Mouse (Mus musculus) natural killer cell, adult 2 months (primary cell): Measurements from ENCODE around the gene Gm9918.
"Not testable (repeated sequence)": the region's sequence is repeated elsewhere in the genome, so short reads cannot be mapped to it uniquely, and the experiment has no call there.

Experiments used
- DNase-seq, 2 experiments: peaks; one replicate each; pipeline ENCODE4 v3.0.0; 2022; ENCODE audit warnings: low spot score in 2 of 2

The Gm9918 gene

DNA sequence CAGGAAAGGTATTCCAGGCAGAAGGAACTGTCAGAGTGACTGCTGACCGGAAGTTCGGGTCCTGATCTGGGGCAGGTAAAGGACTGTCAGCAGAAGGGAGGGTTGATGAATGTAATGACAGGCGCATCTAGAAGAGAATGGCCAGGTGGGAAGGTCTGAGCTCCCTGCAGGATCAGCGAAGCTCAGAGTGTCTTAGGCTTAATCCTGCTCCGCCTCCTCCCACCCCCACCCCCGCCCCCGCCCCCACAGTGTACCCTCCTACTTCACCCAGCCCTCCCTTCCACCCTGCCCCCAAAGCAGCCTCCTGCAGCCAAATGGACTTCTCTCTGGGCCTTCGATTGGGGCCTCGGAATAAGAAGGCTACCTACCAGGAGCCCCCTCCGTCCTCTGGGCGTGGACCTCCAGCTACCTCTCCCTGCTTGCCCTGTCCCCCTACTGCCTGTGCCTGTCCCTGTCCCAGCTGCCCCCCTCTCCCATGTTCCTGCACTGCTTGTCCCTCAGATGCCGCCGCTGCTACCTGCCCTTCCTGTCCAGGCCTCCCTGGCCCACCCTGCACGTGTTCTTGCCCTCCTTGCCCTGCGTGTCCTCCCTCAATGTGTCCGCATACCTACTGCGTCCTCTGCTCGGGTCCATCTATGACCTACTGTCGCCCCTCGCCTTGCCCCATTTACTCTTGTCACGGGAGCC, at the start of gene Gm9918:
TSS of gene Gm9918 (plus strand) at position 290 of the 687 bp plus-strand sequence.
- no peak for DNase-seq

DNA sequence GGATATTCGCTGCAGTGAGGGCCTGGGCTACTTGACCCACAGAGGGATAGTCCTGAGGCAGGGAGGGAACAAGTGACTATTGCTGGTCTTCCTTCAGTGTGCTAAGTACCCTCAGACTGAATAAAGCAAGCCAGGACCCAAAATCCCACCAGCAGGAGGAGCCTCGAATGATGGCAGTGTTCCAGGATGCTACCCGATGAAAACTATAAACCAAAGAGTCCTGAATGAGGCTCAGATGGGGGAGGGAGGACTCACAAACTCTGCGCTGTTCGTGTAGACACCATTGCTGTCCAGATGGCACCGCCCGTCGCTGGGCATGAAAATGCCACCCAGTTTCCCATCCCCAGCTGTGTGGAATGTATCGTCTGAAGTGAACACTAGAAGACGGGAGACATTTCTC, 48.0 kb upstream of the Gm9918 start:
- DNase-seq: no peak

DNA sequence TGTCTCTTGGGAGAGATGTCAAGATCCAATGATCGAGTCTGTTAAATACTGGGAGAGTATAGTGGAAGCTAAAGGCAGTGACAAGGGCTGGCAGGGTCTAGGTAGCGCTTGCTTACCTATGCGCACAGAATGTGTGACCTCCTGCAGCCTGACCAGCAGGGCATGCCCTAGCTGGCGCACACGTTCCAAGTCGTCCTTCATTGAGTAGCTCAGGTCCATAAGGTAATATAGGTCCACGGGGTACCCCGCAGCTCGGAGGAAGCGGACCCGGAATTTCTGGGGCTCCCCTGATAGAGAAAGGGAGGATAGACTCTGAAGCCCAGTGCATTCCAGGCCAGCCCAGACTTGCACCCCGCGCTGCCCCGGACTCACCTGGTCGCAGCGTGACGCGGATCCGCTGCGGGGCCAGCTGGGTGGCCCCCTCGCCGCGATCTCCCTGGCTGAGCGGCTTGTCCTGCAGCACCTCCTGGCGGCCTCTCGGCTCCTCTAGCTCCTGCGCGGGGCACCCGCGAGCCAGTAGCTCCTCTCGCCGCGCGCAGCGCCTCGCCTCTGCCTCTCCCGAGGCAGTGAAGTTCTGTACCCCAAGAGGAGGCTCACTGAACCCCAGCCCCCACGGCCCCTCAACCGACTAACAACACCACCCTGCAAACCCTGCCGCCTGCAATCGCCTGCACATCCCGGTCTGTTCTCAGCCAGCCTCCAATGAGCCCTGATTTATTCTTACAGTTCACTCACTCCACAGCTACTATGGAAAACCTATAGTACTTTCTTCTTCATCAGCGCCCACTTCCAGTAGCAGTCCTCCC, 46.0 kb upstream of the Gm9918 start:
- DNase-seq: peak; percentile 64 to 83

DNA sequence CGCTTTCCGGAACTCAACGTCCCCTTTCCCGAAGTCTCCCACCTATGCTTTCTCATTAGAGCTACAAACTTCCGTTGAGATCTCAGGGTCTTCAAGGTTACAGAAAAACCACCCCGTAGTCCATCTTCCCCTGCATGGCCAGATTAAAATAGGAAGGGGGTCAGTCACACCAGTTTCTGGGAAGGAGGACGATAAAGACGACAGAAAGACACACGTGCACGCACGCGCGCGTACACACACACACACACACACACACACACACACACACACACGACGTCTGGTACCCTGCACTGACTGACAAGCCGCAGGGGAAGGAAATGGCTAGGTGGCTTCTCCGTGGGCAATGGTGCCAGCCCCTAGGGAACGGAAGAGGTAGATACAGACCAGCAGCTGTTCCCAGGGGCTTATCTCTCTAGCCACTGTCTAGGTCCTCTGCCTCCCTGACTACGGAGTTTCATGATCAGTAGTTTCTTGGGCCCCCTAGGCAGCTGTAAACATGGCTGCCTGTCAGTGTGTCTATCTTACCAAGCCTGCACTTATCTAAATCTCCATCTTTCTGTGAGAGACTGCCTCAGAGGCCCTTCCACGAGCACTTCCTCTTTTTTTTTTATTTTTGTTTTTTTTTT, 45.3 kb upstream of the Gm9918 start:
- peak; percentile 79 to 85 for DNase-seq

DNA sequence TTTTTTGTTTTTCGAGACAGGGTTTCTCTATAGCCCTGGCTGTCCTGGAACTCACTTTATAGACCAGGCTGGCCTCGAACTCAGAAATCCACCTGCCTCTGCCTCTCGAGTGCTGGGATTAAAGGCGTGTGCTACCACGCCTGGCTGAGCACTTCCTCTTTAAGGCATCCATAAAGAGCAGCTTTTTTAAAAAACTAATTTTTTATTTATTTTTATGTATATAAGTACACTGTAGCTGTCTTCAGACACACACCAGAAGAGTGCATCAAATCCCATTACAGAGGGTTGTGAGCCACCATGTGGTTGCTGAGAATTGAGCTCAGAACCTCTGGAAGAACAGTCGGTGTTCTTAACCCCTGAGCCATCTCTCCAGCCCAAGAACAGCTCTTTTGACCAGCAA, 44.7 kb upstream of the Gm9918 start:
- not testable (repeated sequence) for DNase-seq

DNA sequence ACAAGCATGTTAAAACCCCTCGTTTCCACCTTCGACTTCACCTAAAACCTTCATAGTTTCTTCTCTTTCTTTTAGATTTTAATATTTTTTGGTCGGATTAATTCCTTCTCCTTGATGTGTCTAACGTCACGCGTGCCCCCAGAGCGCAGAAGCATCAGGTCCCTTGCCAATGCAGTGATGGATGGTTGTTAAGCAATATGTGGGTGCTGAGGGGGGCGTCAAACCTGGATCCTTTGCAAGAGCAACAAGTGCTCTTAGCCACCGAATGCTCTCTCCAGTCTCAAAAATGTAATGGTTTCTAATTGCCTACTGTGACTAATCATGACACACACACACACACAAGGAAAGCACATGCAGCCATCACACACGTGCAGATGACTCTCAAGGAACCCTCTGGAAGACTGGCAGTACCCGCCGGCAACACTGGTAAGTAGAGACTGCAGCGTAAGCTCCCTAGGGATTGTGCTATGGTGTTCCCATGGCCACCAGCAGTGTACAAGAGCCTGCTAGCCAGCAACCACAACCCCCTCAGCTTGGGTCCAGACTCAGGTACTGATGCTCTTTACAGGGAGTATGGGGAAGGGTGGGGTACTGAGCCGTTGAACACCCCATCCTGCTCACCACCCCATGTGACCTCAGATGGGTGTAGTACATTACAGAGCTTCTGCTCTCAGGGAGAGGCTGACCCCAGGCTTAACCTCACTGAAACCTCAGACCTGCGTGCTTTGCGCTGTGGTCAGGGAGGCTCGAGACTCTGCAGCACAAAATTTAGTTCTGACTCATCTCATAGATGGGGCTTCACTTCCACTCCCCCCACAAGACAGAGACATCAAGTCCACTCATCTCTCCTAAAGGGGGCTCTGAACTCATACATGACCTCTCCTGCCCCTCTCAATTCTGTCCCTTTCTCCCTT, 39.7 kb upstream of the Gm9918 start:
- peak; percentile 71 to 85 for DNase-seq

DNA sequence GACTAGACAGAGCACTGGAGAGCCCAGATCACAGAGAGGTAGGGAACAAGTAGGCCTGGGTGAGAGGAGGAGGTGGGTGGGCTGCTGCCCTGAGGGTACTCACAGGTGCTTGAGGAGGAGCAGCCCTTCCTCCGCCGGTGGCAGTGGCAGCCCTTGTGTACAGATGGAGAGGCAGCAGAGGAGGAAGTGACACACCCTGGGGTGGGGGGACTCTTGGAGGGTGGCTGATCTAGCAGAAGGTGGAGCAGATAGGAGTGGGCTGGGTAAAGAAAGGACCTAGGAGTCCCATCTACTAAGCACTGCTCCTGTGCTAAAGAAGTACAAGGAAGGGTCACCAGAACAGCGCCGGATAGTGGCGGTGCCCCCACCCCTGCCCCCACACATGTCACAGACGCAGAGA, 38.6 kb upstream of the Gm9918 start, which contains the start of gene Itgb7:
TSS of gene Itgb7 (minus strand) at position 197 of the 400 bp plus-strand sequence.
- peak; percentile 46 to 56 for DNase-seq

DNA sequence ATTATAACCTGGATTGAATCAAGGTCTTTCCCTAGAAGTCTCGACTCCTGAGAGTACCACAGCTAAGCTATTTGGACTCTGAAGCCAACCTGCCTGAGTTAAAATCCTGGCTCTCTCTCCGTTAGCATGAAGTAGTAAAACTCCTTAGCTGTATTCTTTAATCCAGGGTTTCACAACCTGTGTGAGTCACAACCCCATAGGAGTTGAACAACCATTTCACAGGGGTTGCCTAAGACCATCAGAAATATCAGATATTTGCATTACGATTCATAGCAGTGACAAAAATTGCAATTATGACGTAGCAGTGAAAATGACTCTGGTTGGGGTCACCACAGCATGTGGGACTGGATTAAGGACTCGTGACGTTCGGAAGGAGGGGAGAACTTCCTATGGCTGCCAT, 37.6 kb upstream of the Gm9918 start:
- no peak for DNase-seq

DNA sequence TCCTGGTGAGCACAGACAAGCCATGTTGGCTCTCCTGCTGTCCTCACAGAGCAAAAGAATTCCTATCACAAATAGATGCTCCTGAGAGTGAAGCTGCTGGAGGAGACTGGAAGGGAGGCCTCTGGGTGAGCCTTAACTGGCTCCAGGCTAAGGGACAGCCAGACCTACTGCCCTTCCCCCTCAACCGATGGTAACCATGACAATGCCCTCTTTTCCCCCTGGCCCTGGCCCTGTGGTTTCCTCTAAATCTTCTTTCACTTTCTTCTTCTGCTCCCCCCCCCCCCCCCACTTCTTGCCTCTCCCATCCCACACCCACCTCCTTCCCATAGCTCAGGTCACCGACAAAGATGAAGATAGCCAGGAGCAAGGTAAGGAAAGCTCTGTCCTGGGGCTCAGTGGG, 36.5 kb upstream of the Gm9918 start:
- peak in 1 of 2 experiments; percentile 53 for DNase-seq

DNA sequence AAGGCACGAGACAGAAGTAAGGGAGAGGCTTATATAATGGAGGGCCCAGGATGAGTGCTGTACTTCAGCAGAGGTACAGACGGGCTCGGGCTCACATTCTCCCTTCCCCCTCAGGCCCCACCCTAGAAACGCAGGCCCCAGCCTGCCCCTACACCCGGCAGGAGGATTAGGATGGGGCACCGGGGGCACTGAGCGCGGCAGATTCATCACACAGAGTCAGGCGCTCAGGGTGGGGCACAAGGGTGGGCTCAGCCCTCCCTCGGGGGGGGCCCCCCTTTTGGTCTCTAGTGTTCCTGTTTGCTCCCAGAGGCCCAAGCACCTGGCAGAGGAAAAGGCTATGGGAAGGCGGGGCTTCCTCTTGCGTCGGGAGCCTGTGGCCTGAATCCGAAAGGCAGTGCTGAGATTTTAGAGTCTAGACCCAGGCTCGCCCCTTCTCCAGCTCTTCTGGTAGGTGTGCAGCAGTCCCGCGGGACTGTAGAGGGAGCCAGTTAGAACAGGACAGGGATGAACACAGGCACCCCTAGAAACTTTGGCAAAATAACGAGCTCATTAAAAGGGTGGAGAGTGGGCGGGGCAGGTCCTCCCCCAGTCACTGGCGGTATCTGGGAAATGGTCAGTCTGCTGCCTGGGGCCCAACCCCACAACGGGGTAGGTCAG, 34.9 kb upstream of the Gm9918 start:
- no peak for DNase-seq

DNA sequence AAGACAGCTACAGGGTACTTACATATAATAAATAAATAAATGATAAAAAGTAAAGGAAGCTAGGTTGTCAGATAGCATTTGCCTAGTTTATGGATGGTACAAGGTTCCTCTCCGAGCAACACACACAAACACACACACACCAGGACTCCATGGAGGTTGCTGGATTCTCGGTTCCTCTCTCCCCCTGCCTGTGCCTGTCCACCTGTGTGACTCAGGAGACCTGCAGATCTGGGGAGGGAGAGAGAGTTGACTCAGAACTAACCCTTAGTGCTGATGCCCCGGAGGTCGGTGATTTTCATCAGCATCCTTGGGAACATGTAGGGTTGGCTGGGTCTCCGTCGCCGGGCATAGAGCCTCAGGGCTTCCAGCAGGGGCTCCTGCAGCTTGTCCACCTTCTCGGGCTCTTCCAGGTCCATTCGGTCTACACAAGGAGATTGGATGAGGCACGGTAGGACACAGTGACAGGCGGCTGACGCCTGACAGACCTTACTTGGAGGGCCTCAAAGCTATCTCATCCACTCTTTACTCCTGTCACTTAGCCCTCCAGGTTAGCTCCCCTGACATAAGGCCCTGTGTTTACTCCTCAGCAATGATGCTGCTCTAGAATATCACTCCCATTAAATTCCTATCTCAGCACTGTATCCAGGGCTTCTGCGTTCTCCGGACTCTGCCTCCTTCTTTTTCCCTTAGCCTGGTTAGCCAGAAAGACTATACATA, 31.7 kb upstream of the Gm9918 start:
- DNase-seq: no peak

DNA sequence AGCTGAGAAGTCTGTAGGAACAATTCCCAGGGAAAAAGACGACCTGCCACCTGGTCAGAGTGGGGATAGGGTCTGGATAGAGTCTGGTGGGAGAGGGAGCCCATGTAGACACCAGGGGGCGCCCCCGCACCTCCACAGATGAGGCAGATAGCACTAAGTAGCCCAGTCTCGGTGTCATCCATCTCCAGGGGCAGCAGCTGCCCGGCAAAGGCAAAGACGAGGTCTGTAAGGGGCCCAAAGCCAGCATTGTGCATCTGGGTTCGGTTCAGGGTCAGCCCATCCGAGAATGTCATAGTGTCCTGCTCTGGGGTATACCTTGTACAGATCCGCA, 31.1 kb upstream of the Gm9918 start:
- DNase-seq: peak; percentile 74 to 83

DNA sequence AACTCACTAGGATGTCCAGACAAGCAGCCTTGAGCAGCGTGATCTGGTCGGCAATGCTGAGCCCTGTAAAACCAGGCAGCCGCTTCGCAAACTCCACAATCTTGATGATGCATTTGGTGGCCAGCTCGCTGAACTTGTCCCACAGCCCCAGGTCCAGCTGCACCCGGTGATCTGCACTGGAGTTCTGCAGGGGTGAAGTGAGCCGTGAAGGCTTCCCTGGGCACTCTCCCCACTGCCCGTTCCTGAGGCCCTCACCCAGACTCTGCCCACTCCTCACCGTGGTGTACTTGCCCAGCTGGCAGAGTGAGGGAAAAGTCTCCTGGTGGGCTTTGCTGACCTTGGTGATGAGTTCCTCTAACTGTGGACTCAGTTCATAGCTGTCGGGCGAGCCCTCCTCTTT, 30.5 kb upstream of the Gm9918 start:
- DNase-seq: no peak

DNA sequence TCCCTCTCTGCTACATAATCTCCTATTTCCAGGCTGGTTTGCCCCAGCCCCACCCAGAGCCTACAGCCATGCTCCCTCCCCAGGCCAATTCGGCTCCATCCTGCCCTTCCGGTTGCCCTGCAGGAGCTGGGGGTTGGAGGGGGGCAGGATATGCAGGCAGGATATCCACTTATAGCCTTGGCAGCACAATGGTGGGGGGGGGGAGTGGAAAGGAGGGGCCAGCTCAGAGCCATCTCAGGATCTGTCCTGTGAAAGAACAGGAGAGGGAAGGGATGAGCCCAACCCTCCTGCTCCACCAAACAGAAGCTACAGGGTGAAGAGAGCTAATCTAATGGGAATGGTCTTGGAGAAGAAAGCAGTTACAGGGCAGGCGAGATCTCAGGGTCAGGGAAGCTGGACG, 29.8 kb upstream of the Gm9918 start:
- DNase-seq: no peak

DNA sequence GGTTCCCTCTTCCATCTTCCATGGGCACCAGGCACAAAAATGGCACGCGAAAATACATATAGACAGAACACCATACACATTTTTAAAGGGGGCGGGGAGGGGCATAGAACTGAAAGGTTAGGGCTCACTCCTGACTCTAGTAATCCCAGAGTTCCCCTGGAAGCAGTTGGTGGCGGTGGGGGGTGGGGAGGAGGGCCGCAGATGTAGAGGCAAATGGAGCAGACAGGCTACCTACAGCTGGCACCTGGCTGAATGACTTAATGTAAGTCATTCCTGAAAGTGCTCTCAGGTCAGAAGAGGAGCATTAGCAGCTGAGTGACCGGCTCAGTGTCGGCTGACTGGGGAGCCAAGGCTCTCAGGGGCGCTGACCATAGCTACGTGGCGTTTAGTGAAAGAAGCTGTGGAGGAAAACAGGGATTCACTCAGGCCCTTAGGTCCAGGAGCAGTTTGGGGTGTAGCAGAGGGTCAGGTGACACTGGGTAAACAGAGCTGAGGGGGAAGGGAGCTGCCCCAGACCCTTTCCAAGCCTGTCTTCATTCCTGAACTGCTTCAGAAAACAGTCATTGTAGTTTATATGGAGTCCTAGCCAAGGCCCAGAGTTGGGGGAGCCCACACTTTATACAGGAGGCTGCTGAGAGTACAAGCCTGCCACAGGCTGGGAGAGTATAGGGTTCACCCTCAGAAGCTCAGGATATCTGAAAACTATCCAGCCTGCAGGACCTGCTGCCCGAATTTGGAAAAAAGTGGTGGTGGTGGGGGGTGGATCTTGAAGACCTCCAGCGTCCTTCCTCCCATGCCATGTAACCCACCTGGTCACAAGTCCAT, 27.7 kb upstream of the Gm9918 start:
- no peak for DNase-seq

DNA sequence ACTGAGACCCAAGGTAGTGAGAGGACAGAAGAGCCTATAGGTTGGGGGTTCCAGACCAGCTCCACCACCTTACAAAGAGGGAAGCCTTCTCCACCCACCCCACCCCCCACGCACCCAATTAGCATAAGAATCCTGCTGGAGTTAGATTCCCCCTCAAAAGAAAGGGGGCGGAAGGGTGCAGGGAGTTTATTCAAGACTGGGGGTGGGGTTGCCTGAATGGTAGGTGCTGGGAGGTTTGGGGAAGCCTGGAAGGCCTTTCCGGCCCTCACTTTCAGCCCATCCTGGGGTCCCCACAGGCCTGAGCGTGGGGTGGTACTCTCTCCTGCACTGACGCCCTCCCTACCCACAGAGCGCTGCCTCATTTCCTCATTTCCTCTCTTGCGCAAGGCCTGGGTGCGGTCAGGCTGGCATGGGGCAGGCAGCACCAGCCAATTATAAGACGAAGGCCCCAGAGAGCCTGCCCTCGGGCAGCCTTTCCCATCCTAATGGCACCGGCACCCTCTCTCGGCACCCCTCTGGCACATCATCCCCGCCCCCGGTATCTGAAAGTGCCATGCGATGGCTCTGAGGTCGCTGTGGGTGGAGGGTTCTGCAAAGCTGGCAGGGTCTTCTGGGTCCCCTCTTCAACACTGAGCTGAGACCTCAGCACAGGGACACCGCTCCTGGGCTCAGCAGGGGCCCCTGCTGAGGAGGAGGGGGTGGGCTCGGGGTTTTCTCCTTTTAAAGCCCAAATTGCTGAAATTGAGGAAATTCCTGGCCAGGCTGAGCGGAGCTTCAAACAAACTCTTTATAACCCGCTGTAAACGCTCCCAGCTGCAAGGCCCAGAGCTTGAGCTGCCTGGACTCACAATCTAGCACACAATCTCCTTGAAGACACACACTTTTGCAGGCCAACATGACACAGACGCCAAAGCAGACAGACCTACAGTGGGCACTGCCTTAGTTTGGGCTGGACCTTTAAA, 26.9 kb upstream of the Gm9918 start:
- DNase-seq: peak; percentile 53 to 62

DNA sequence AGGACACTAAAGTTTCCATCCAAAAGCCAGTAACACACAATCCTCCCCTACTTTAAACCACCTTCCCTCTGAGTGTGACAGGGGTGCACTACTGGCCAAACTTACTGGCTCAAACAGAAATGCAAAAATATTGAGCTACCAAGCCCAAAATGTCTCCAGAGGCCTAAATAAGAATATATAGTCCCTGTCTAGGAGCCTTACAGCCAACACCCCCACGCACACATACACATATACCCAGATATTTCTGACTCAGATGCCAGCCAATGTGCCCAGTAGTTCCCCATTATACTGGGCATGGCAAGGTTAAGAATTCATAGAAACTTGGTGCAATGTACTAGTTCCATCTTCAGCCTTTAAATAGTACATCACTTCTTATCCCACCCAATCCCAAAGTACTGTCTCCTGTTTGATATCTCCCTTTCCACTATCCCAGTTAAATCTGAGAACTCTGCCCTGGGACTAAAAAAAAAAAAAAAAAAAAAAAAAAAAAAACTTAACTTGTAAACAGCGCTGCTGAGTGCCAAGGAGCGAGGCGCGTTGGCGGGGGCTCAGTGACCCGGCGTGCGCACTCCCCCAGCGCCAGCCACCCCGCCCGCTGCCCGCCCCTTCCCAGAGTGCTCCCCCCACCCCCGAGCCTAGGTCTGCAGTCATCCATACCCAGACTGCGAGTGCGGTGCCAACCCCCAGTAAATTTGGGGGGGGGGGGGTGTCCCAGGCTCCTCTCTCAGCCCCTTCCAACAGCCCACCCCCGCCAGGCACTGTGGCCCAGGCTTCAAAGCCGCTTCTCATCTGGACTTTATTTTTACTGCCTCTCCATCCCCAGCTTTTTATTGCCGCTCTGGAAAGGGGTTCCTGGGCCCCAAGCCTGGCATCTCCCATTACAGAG, 25.8 kb upstream of the Gm9918 start:
- DNase-seq: no peak
